Mouse (Mus musculus): Measurements from ENCODE around the gene Hspa2.
"Not testable (repeated sequence)": the region's sequence is repeated elsewhere in the genome, so short reads cannot be mapped to it uniquely, and the experiment has no call there.

DNA sequence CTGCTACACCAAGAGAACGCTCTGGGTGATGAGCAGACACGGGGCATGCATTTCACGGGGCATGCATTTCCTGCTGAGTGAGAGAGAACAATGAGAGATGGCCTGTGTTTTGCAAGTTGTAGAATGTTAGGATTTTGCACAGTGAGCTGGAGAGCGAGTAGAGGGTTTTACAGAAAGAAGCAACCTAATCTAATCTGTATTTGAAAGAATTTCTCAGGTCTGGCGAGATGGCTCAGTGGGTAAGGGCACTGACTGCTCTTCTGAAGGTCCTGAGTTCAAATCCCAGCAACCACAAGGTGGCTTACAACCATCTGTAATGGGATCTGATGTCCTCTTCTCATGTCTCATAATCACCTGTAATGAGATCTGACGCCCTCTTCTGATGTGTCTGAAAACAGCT is 39.5 kb downstream of the Hspa2 start:
- not testable (repeated sequence) for TF ChIP-seq GATA1, TAL1 (IDR thresholded peaks at IDR 0.05; ENCODE audit: low read length)

Data from erythroblast, embryonic 14.5 days (primary cell).